In genomic region chr5:133991556-133991955, GRCm38 (mm10) we compare ENCODE assay signal across 11 mouse cellular contexts.
A peak's percentile ranks its signal among the peaks of the same experiment; 100 is the strongest.
DNase-seq lines count a peak whose midpoint lies in the region; ATAC-seq lines count a peak whose summit lies in the region.
"Had no signal": no experiment of that assay in that cellular context is flagged by ENCODE, and none has a peak within 500 bp of the region (broad histone marks: within the 10 kb centered on the region; RNA-seq: fewer than 3 reads in every experiment).

No protein-coding gene starts in this region.

- WGBS in forebrain, embryonic 16.5 days: 2% methylated on average over 3 of the region's 3 CpGs

- H3K4me2 ChIP-seq in forebrain, embryonic 16.5 days (ENCODE audit: low read length): no peak overlapping the region
- H3K4me2 ChIP-seq: embryonic facial prominence, embryonic 12.5 days; neural tube, embryonic 12.5 days had no signal

- intact Hi-C loops in left cerebral cortex, postnatal 4 days (cut with DNase I): no loop called here
- intact Hi-C loops in left cerebral cortex, postnatal 36 days (cut with DNase I): no loop called here

- peak; percentile 91 for ATAC-seq in forebrain, embryonic 16.5 days

- no peaks in the 10 kb centered on the region for H3K9me3 ChIP-seq in forebrain, embryonic 16.5 days (ENCODE audit: control insufficient read depth, low read length)
- H3K9me3 ChIP-seq: embryonic facial prominence, embryonic 12.5 days; neural tube, embryonic 12.5 days had no signal

- H3K4me1 ChIP-seq in forebrain, embryonic 16.5 days (replicated peaks; ENCODE audit: control insufficient read depth, insufficient read depth, low read length): peaks cover 11% of the 10 kb centered on the region
- H3K4me1 ChIP-seq: embryonic facial prominence, embryonic 12.5 days; neural tube, embryonic 12.5 days had no signal

- no peaks in the 10 kb centered on the region for H3K27me3 ChIP-seq in forebrain, embryonic 16.5 days (replicated peaks; ENCODE audit: control insufficient read depth, insufficient read depth, low read length)
- H3K27me3 ChIP-seq: embryonic facial prominence, embryonic 12.5 days; neural tube, embryonic 12.5 days had no signal

- no peak overlapping the region for H3K9ac ChIP-seq in forebrain, embryonic 16.5 days (replicated peaks; ENCODE audit: low read depth, low read length)
- H3K9ac ChIP-seq: embryonic facial prominence, embryonic 12.5 days; neural tube, embryonic 12.5 days had no signal

- peak; percentile 7 for DNase-seq in adrenal gland, adult 8-10 months
- DNase-seq in adrenal gland, postnatal 4 days (ENCODE audit: low spot score in 2 of 2): no peak
- DNase-seq in left cerebral cortex, postnatal 4 days: peak; percentile 74
- no peak for DNase-seq in left cerebral cortex, postnatal 36 days (ENCODE audit: low spot score in 2 of 2)
- peak; percentile 19 for DNase-seq in lung, postnatal 36 days
- DNase-seq in cerebellum, adult 9-10 months: no peak
- DNase-seq in thymus, postnatal 10 days (ENCODE audit: low spot score in 2 of 2): no peak
- DNase-seq: liver had no signal

- peak overlapping the region; percentile 68 for H3K27ac ChIP-seq in forebrain, embryonic 16.5 days (ENCODE audit: low read length)
- H3K27ac ChIP-seq: embryonic facial prominence, embryonic 12.5 days; neural tube, embryonic 12.5 days had no signal

- no peaks in the 10 kb centered on the region for H3K36me3 ChIP-seq in forebrain, embryonic 16.5 days (ENCODE audit: control insufficient read depth, insufficient read depth)
- H3K36me3 ChIP-seq: embryonic facial prominence, embryonic 12.5 days; neural tube, embryonic 12.5 days had no signal

- no peak overlapping the region for H3K4me3 ChIP-seq in forebrain, embryonic 16.5 days (replicated peaks; ENCODE audit: low read length)
- H3K4me3 ChIP-seq: embryonic facial prominence, embryonic 12.5 days; neural tube, embryonic 12.5 days had no signal

Comparison
In these comparisons a context has a peak if more than half of its experiments do, and no peak if none do; other contexts are left out.
1. DNase-seq: peak in adrenal gland, adult 8-10 months (single experiment), left cerebral cortex, postnatal 4 days (single experiment) and lung, postnatal 36 days (single experiment); none in adrenal gland, postnatal 4 days (0 of 2), left cerebral cortex, postnatal 36 days (0 of 2), cerebellum, adult 9-10 months (single experiment) and thymus, postnatal 10 days (0 of 2).